Mouse (Mus musculus): ENCODE data around the gene Foxd4. TPM values are rescaled to one million over a fixed set of nuclear protein-coding genes. Genes with fewer than 3 reads are reported as not detected.

The Foxd4 gene
- not detected in 2 replicates for polyA plus RNA-seq (2014; fragmentation: Nextera tagmentation; extraction: Ambion mirVana)

DNA sequence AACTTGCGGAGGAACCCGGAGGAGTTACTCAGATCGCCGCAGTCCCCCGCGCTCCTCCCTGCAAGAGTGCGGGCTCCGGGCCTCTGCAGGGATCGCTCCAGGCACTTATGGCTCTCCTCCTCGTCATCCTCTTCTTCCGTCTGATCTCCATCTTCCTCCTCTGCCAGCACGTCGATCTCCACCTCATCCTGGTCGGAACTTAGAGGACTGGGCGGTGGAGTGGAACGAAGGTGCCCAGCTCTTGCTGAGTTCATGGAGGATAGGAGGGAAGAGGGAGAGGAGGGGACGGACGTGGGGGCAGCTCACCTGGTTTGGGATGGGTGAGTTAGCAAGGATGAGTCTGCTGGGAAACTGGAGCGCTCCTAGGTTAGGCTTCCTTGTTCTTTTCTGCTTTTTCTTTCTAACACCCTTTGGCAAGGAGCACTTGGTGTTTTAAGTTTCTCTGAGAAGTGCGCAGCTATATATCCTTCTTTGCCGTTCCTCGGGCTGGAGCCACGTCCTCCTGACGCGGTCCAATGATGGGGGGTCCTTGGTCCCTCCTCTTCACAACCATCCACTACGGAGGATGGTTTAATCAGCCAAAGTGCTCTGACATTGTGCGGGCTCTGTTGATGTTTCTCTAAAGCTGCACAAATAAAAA lies at the start of gene Foxd4:
Gene Foxd4, minus strand, starts transcription at position 617 of the 640 bp plus-strand sequence.
- Histone ChIP-seq H3K9ac (ENCODE audit: low read length) (no peak within 1 kb of the TSS), H3K4me3 (ENCODE audit: low read depth, low read length) (peak within 1 kb of the TSS; percentile 31), H3K27me3 (replicated peaks; ENCODE audit: control insufficient read depth, insufficient read depth, low read length) (peaks cover 91% of the 10 kb centered on the region), H3K4me1 (replicated peaks; ENCODE audit: control insufficient read depth, insufficient read depth, low read length) (peaks cover 12% of the 10 kb centered on the region), H3K36me3 (ENCODE audit: control insufficient read depth, insufficient read depth, low read length) (no peaks in the 10 kb centered on the region), H3K4me2 (ENCODE audit: low read length) (peak within 1 kb of the TSS; percentile 53), H3K9me3 (ENCODE audit: control insufficient read depth, low read length) (no peaks in the 10 kb centered on the region), H3K27ac (ENCODE audit: low read depth) (no peak within 1 kb of the TSS)
- WGBS, result under 1% methylated on average over 27 of the region's 27 CpGs
- peak; percentile 75 for DNase-seq (ENCODE audit: low spot score)
- ATAC-seq (replicated peaks; ENCODE audit: low FRiP score, low TSS enrichment, low read depth), result no peak

DNA sequence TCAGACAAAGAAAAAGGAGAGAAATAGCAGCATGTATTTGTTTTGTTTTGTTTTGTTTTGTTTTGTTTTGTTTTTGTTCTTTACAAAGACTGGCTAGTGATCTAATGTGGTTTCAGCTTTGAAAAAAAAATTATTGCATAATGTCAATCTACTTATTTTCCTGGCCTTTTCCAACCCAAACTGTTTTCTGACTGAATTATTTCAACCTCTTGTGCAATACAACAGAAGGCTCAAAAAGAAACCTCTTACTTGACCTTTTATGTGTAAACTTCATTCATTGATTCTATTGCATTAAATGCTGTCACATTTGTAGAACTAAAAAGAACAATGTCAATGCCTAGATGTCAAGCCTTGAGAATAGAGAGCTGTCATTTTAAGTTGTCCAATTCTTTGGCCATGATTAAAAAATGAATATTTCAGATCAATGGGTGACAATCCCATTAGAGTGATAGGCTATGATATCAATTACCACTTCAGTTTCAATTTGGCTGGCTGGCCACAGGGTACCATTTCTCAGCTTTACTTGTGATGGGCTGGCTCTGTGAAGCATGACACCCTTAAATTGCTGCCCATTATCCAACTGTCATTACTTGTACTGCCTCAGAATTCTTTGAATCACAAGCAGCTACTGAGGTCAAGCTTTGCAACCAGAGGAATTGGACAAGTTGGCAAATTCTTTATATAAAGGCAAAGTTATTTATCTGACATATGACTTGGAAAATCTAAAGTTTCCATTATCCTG lies 44.7 kb upstream of the Foxd4 start:
- H3K4me2 ChIP-seq (ENCODE audit: low read length), result no peak overlapping the region
- H3K4me1 ChIP-seq (replicated peaks; ENCODE audit: control insufficient read depth, insufficient read depth, low read length), result no peaks in the 10 kb centered on the region
- no peaks in the 10 kb centered on the region for H3K9me3 ChIP-seq (ENCODE audit: control insufficient read depth, low read length)
- peaks cover 3% of the 10 kb centered on the region; the same call in 1 of the 2 replicates for H3K36me3 ChIP-seq (ENCODE audit: control insufficient read depth, insufficient read depth, low read length)
- no peaks in the 10 kb centered on the region for H3K27me3 ChIP-seq (replicated peaks; ENCODE audit: control insufficient read depth, insufficient read depth, low read length)
- H3K27ac ChIP-seq (ENCODE audit: low read depth), result no peak overlapping the region
- DNase-seq (ENCODE audit: low spot score) (no peak), ATAC-seq (replicated peaks; ENCODE audit: low FRiP score, low TSS enrichment, low read depth) (no peak)
- H3K4me3 ChIP-seq (ENCODE audit: low read depth, low read length), result no peak overlapping the region
- H3K9ac ChIP-seq (ENCODE audit: low read length), result no peak overlapping the region

DNA sequence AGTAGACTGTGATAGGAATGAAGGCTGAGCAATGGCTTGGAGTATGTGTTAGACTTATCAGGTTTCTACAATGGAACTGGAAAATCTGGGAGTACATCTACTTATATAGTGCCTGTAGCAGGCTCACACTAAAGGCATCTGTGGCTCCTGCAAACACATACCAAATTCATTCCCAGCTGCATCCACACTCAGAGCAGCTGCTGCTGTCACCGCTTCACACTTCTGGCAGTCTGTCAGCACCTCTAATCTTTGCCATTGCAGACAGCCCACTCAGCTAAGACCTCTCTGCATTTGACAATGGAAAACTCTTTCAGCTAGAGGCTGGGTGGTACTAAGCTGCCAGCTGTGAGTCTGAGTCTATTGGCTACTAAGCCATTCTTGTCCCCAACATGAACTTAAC lies 36.1 kb upstream of the Foxd4 start:
- Histone ChIP-seq H3K27me3 (replicated peaks; ENCODE audit: control insufficient read depth, insufficient read depth, low read length) (no peaks in the 10 kb centered on the region), H3K9ac (ENCODE audit: low read length) (no peak overlapping the region), H3K4me3 (ENCODE audit: low read depth, low read length) (no peak overlapping the region), H3K4me1 (replicated peaks; ENCODE audit: control insufficient read depth, insufficient read depth, low read length) (no peaks in the 10 kb centered on the region), H3K9me3 (ENCODE audit: control insufficient read depth, low read length) (no peaks in the 10 kb centered on the region), H3K4me2 (ENCODE audit: low read length) (no peak overlapping the region), H3K27ac (ENCODE audit: low read depth) (no peak overlapping the region), H3K36me3 (ENCODE audit: control insufficient read depth, insufficient read depth, low read length) (peaks cover 19% of the 10 kb centered on the region; the same call in 1 of the 2 replicates)
- DNase-seq (ENCODE audit: low spot score) (no peak), ATAC-seq (replicated peaks; ENCODE audit: low FRiP score, low TSS enrichment, low read depth) (no peak)
- 78% methylated on average over 1 of the region's 1 CpGs for WGBS

DNA sequence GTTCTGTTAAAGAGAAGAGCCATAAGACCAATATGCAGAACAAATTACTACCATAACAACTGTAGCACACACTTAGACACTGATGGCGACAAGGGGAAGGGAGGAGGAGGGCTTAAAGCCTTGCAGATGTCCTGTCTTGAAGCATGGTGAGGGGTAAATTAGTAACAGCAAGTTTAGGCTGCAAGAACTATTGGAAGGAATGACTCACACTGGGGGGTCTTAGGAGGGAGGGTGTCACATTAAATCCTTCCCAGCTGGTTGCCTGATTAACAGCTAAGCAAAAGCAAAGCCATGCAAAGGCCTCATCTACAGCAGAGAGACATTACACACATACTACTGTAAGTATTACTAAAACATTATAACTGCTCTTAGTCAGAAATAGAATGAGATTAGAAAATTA lies 28.0 kb upstream of the Foxd4 start:
- Histone ChIP-seq H3K27me3 (replicated peaks; ENCODE audit: control insufficient read depth, insufficient read depth, low read length) (no peaks in the 10 kb centered on the region), H3K4me1 (replicated peaks; ENCODE audit: control insufficient read depth, insufficient read depth, low read length) (no peaks in the 10 kb centered on the region), H3K36me3 (ENCODE audit: control insufficient read depth, insufficient read depth, low read length) (no peaks in the 10 kb centered on the region), H3K4me3 (ENCODE audit: low read depth, low read length) (no peak overlapping the region), H3K27ac (ENCODE audit: low read depth) (no peak overlapping the region), H3K4me2 (ENCODE audit: low read length) (no peak overlapping the region), H3K9ac (ENCODE audit: low read length) (no peak overlapping the region), H3K9me3 (ENCODE audit: control insufficient read depth, low read length) (no peaks in the 10 kb centered on the region)
- DNase-seq (ENCODE audit: low spot score) (no peak), ATAC-seq (replicated peaks; ENCODE audit: low FRiP score, low TSS enrichment, low read depth) (no peak)
- 68% methylated on average over 1 of the region's 1 CpGs for WGBS

DNA sequence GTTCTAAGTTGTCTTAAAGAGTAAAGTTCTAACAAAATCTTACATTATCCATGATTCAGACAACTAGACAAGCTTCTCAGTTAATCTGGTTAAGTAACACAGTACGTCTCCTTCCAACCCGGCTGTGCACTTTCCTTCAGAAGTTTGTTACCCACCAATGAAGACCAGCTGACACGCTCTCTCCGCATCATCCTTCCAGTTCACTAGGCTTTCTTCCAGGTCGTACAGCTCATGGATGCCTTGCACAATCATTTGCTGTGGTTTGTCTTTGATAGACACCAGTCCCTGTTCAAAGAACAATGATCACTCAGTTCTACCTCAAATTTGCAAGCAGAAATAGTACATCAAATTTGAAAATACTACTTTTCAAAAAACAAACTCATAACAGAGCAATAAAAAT lies 19.9 kb upstream of the Foxd4 start:
- DNase-seq (ENCODE audit: low spot score) (no peak), ATAC-seq (replicated peaks; ENCODE audit: low FRiP score, low TSS enrichment, low read depth) (no peak)
- no peak overlapping the region for H3K27ac ChIP-seq (ENCODE audit: low read depth)
- no peaks in the 10 kb centered on the region for H3K27me3 ChIP-seq (replicated peaks; ENCODE audit: control insufficient read depth, insufficient read depth, low read length)
- H3K9ac ChIP-seq (ENCODE audit: low read length), result no peak overlapping the region
- 88% methylated on average over 5 of the region's 5 CpGs for WGBS
- H3K4me1 ChIP-seq (replicated peaks; ENCODE audit: control insufficient read depth, insufficient read depth, low read length), result no peaks in the 10 kb centered on the region
- no peaks in the 10 kb centered on the region for H3K9me3 ChIP-seq (ENCODE audit: control insufficient read depth, low read length)
- H3K36me3 ChIP-seq (ENCODE audit: control insufficient read depth, insufficient read depth, low read length), result peaks cover 24% of the 10 kb centered on the region
- H3K4me3 ChIP-seq (ENCODE audit: low read depth, low read length), result no peak overlapping the region
- no peak overlapping the region for H3K4me2 ChIP-seq (ENCODE audit: low read length)

DNA sequence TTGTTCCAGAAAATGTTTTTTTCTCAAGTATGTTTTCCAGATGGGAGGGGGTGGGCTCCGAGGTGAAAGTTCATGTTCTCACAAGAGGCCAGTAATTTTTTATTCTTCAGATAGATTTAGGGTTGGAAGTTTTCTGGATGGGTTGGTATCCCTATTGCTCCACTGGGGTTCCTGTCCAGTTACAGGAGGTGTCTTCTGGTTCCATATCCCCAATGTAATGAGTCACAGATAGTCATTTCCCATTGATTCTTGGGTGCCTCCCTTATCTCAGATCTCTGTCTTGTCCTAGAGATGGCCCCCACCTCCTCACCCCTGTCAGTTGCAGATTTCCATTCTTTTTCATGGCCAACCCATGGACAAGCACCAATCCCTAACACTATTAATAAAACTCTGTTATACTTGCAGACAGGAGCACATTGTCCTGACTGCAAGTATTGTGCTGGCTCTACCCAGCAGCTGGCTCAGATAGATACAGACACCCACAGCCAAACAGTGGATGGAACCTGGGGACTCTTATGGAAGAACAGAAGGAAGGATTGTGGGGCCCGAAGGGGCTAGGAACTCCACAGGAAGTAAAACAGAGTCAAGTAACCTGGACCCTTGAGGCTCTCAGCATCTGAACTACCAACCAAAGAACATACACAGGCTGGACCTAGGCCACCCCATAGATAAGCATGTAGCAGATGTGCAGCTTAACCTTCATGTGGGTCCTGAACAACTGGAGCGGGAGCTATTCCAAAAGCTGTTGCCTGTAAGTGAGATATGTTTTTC lies 7.6 kb upstream of the Foxd4 start:
- no peaks in the 10 kb centered on the region for H3K36me3 ChIP-seq (ENCODE audit: control insufficient read depth, insufficient read depth, low read length)
- 92% methylated on average over 3 of the region's 3 CpGs for WGBS
- DNase-seq (ENCODE audit: low spot score) (no peak), ATAC-seq (replicated peaks; ENCODE audit: low FRiP score, low TSS enrichment, low read depth) (no peak)
- no peaks in the 10 kb centered on the region for H3K4me1 ChIP-seq (replicated peaks; ENCODE audit: control insufficient read depth, insufficient read depth, low read length)
- no peak overlapping the region for H3K9ac ChIP-seq (ENCODE audit: low read length)
- H3K27ac ChIP-seq (ENCODE audit: low read depth), result no peak overlapping the region
- peaks cover 14% of the 10 kb centered on the region for H3K27me3 ChIP-seq (replicated peaks; ENCODE audit: control insufficient read depth, insufficient read depth, low read length)
- no peak overlapping the region for H3K4me3 ChIP-seq (ENCODE audit: low read depth, low read length)
- H3K4me2 ChIP-seq (ENCODE audit: low read length), result no peak overlapping the region
- H3K9me3 ChIP-seq (ENCODE audit: control insufficient read depth, low read length), result no peaks in the 10 kb centered on the region

DNA sequence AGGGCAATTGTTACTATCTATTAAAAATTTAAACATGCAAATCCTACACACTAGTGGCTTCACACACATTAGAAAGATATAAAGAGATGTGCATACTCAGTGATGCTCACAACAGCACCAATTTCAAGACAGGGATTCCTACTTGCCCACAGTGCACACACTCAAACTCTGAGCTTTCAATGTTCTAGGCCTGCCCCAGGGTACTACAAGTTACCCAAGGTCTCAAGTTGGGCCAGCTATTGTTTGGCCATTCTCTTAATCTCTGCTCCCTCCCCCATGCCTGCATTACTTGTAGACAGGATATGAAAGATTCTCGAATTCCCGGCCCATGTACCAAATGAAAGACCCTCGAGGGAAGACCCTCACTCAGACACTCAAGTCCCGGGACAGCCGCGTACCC lies 6.7 kb upstream of the Foxd4 start:
- no peak for DNase-seq (ENCODE audit: low spot score)
- Histone ChIP-seq H3K27ac (ENCODE audit: low read depth) (no peak overlapping the region), H3K4me2 (ENCODE audit: low read length) (no peak overlapping the region), H3K27me3 (replicated peaks; ENCODE audit: control insufficient read depth, insufficient read depth, low read length) (peaks cover 23% of the 10 kb centered on the region), H3K4me3 (ENCODE audit: low read depth, low read length) (no peak overlapping the region), H3K9me3 (ENCODE audit: control insufficient read depth, low read length) (no peaks in the 10 kb centered on the region), H3K36me3 (ENCODE audit: control insufficient read depth, insufficient read depth, low read length) (no peaks in the 10 kb centered on the region), H3K9ac (ENCODE audit: low read length) (no peak overlapping the region), H3K4me1 (replicated peaks; ENCODE audit: control insufficient read depth, insufficient read depth, low read length) (no peaks in the 10 kb centered on the region)
- WGBS, result 92% methylated on average over 4 of the region's 6 CpGs
- no peak for ATAC-seq (replicated peaks; ENCODE audit: low FRiP score, low TSS enrichment, low read depth)

DNA sequence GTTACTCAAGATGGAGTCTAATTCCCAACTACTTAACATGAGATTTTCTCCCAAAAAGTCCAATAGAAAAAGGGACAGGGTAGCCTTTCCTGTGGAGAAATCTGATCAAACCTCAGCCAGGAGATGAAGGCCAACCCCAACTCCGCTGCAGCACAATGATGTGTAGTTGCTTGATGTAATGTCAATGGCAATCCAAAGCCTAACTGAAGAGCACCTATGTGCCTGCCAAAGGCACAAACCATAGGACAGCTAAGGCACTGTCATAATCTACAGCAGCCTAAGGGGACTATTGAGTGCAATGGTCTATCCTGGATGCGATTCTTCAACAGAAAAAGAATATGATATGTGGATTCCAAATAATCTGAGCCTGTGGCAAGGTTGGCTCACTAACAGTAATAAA lies 1.8 kb upstream of the Foxd4 start:
- WGBS, result 48% methylated on average over 2 of the region's 2 CpGs
- Histone ChIP-seq H3K27ac (ENCODE audit: low read depth) (no peak overlapping the region), H3K36me3 (ENCODE audit: control insufficient read depth, insufficient read depth, low read length) (no peaks in the 10 kb centered on the region), H3K4me2 (ENCODE audit: low read length) (no peak overlapping the region), H3K9me3 (ENCODE audit: control insufficient read depth, low read length) (no peaks in the 10 kb centered on the region), H3K4me3 (ENCODE audit: low read depth, low read length) (no peak overlapping the region), H3K27me3 (replicated peaks; ENCODE audit: control insufficient read depth, insufficient read depth, low read length) (peaks cover 71% of the 10 kb centered on the region), H3K4me1 (replicated peaks; ENCODE audit: control insufficient read depth, insufficient read depth, low read length) (peaks cover 8% of the 10 kb centered on the region), H3K9ac (ENCODE audit: low read length) (no peak overlapping the region)
- DNase-seq (ENCODE audit: low spot score) (no peak), ATAC-seq (replicated peaks; ENCODE audit: low FRiP score, low TSS enrichment, low read depth) (no peak)
